Mouse (Mus musculus): ENCODE measurements around the gene Pink1. TPM values are rescaled to one million over a fixed set of nuclear protein-coding genes. Genes with fewer than 3 reads are reported as not detected.

Pink1 gene
- polyA plus RNA-seq, 1 experiment, result 172 TPM

Other genes starting within 250 kb of the Pink1 start
- gene Hp1bp3, start 110.0 kb downstream of the Pink1 start, polyA plus RNA-seq (2012; rRNA removed), result 59.8 and 63.2 TPM in 2 replicates
- 7.9 and 8.5 TPM in 2 replicates for gene Sh2d5, start 75.9 kb downstream of the Pink1 start, polyA plus RNA-seq (2012; rRNA removed)
- 6.2 and 7.1 TPM in 2 replicates for gene Kif17, start 75.9 kb downstream of the Pink1 start, polyA plus RNA-seq (2012; rRNA removed)
- gene Ddost, start 21.6 kb downstream of the Pink1 start, polyA plus RNA-seq (2012; rRNA removed), result 277 and 404 TPM in 2 replicates
- gene Cda, start 41.7 kb upstream of the Pink1 start, polyA plus RNA-seq (2012; rRNA removed), result 13.4 and 14.5 TPM in 2 replicates
- gene Fam43b, start 70.2 kb upstream of the Pink1 start, polyA plus RNA-seq (2012; rRNA removed), result not detected in 2 replicates
- gene Mul1, start 108.4 kb upstream of the Pink1 start, polyA plus RNA-seq (2012; rRNA removed), result 19.4 and 19.6 TPM in 2 replicates
- gene Camk2n1, start 128.0 kb upstream of the Pink1 start, polyA plus RNA-seq (2012; rRNA removed), result 6.6 and 11.1 TPM in 2 replicates

All from gonadal fat pad, adult 2 months (tissue).